Mouse (Mus musculus): ENCODE data around the gene Gucy1b1.

DNA sequence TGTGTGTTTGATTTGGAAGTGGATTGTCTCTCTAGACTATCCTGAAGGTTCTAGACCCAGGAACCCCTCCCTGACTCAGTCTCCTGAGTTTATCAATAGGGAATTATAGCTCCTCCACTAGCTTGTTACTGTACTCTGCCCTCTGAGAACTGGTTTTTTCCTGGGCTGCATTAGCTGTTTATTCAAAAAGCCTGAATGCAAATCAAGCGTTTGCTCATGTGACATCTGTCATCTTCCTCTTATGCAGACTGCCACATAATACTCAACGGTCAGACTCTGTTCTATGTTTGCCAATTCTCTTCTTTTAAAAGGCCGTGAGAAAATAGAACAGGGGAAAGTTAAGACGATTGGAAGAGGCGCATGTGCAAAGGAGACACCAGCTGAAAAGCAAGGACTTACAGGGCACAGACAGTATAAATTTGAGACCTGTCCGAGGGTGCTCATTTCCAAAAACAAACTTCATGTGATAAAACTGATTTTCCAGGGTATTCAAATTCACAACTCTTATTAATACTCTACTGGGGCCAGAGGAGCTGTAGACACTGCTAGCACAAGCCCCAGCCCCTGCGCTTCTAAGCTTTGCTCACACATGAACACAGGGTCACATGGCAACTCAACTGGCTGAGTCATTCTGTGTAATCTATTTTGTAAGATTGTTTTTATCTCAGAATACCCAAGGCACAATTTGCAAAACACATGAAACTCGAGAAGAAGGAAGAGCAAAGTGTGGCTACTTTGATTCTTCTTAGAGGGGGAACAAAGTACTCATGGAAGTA lies 91.2 kb downstream of the Gucy1b1 start:
- TF ChIP-seq GATA1 (IDR thresholded peaks at IDR 0.05; ENCODE audit: borderline replicate concordance, low read length), result no peak
- no peak for TF ChIP-seq FLI1 (IDR thresholded peaks at IDR 0.05; ENCODE audit: low read length)
